Mouse (Mus musculus) brain, embryonic 14.5 days (tissue): ENCODE measurements at regions not wholly inside any gene's neighbourhood (a gene's known extent, or its start where the extent isn't known, plus 50 kb on each side); places are given as distances from the start of the nearest gene placed in this dataset.

Experiments
- CTCF ChIP-seq: fragments of 200-500 bp; IDR thresholded peaks from 2 replicates; pipeline ENCODE4 v1.5.1; 2012; ENCODE audit warnings: inconsistent platforms, mild to moderate bottlenecking, moderate library complexity, borderline replicate concordance; ENCODE audit not compliant: insufficient read depth, insufficient read length; ENCODE audit errors: extremely low read depth
- POLR2A ChIP-seq: fragments of 200-500 bp; IDR thresholded peaks from 2 replicates; pipeline ENCODE4 v1.6.1; 2012; ENCODE audit warnings: mild to moderate bottlenecking, inconsistent platforms, borderline replicate concordance; ENCODE audit not compliant: poor library complexity, insufficient read depth, insufficient read length, severe bottlenecking; ENCODE audit errors: extremely low read depth

GRCm38 (mm10) chr8:107865744-107866143 lies 76.7 kb upstream of the Zfhx3 start:
- TF ChIP-seq POLR2A (no peak), CTCF (no peak)
